Mouse (Mus musculus) brown adipose tissue, adult 24 weeks (tissue): ENCODE results near the gene Mafb. TPM values are rescaled to one million over a fixed set of nuclear protein-coding genes. Genes with fewer than 3 reads are reported as not detected.

Experiments
- H3K27ac ChIP-seq: fragments of 200-500 bp; replicated peaks from 2 replicates; pipeline ENCODE4 v1.5.1; 2012; ENCODE audit warnings: low read depth, mild to moderate bottlenecking, low read length
- H3K4me1 ChIP-seq: fragments of 200-500 bp; 2 replicates; pipeline ENCODE4 v1.6.1; 2012; ENCODE audit warnings: low read length, mixed read lengths; ENCODE audit not compliant: control insufficient read depth, insufficient read depth, insufficient read length
- H3K4me3 ChIP-seq: fragments of 200-500 bp; 2 replicates; pipeline ENCODE4 v1.5.1; 2012; ENCODE audit warnings: low read depth, mild to moderate bottlenecking, low read length, moderate library complexity; ENCODE audit not compliant: insufficient read depth
- polyA plus RNA-seq: library from polyadenylated mRNA; stranded (reverse); fragments of >200 nt; gene quantifications from 2 replicates; pipeline ENCODE4 v1.2.4, GENCODE M21; 2012; ENCODE audit not compliant: missing spikeins, insufficient read depth, insufficient read length

Mafb gene
- polyA plus RNA-seq, result 6.1 and 9.8 TPM in 2 replicates

DNA sequence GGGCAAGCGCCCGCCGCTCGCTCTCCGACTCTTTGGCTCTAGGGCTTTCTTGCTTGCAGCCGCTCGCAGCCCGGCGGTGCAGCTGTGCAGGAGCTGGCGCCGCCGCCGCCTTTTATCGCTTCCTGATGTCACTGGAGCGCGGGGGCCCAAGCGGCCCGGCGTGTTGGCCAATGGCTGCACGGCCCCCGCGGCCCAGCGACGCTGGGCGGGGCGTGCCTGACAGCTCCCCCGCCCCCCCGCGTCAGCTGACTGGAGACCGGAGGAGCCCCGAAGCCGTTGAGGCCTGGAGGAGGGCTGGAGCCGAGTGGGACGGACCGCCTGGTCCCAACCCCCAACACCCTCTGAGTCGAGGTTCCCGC, at the start of gene Mafb:
Gene Mafb (minus strand): TSS at position 86 of the 359 bp plus-strand sequence.
- Histone ChIP-seq H3K27ac (peak within 1 kb of the TSS; percentile 90), H3K4me3 (peak within 1 kb of the TSS; percentile 80), H3K4me1 (peaks cover 3% of the 10 kb centered on the region; the same call in 1 of the 2 replicates)

DNA sequence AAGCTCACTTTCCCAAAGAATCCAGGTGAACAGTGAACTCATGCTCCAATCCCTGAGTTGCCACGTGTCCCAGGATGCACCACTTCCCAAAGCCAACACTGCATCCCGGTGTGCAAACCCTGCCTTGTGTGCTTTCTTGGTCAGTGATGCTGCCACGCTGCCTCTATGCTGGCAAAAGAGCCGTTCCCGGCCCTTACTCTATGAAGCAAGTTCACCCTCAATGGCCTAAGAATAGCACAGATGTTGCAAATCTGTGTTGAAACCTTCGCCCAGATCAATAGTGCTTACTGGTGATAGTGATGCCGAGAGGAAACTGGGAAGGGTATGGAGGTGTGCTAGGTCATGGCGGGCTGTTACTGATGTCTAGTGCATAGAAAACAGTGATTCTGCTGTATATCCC, 48.3 kb upstream of the Mafb start:
- no peak overlapping the region for H3K4me3 ChIP-seq

DNA sequence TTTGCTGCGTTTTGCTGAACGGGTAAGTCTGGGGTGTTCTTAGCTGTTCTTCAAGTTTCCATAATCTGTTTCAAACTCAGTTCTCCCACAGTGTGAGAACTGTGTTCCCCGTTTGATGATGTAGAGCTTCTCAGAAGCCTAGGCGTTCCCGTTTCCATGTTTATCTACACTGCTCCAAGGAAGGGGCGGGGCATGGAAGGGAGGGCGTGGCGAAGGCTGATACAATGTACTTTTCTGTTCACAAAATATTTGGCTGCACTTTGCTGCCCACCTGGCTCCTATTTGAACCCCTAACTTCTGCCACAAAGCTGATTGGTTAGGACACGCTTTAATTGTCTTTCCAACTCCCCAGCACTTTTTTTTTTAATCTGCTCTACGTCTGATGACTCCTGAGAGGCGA, 47.9 kb upstream of the Mafb start:
- H3K4me3 ChIP-seq, result no peak overlapping the region
- no peak overlapping the region for H3K27ac ChIP-seq
- H3K4me1 ChIP-seq, result no peaks in the 10 kb centered on the region

More for the DNA sequence above, 48.3 kb upstream of the Mafb start:
- H3K4me1 ChIP-seq, result no peaks in the 10 kb centered on the region
- H3K27ac ChIP-seq, result no peak overlapping the region

DNA sequence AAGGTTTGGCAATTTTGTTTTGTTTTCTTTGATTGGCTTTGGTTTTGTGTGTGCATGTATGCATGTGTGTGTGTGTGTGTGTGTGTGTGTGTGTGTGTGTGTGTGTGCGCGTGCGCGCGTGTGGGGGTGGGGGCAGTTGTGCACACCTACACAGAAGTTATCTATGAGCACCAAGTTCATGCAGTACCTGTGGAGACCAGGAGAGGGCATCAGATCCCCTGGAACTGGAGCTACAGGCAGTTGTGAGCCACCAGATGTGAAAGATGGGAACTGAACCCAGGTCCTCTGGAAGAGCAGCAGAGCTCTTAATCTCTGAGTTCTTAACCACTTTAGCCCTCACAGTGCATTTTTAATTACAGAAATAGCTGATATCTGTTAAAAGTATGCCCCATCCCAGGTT, 47.1 kb upstream of the Mafb start:
- H3K4me3 ChIP-seq, result no peak overlapping the region
- H3K4me1 ChIP-seq, result no peaks in the 10 kb centered on the region
- H3K27ac ChIP-seq, result no peak overlapping the region

DNA sequence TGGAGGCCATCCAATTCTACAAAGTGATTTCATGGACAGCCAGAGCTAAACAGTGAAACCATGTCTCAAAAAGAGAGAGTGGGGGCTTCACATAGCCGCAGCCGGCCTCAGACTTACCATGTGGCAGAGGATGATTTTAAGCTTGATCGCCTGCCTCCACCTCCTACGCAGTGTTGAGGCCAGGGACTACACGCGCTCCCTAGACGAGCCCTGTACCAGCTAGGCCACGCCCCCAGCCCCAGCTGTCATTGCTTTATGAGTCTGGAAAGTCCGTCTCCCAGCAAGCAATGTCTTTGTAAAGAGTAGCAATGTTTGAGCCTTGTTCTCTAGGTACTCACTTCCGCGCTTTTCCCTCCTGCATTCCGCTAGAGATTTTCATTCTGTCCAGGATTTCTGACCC, 46.2 kb upstream of the Mafb start:
- H3K27ac ChIP-seq, result no peak overlapping the region
- no peak overlapping the region for H3K4me3 ChIP-seq
- H3K4me1 ChIP-seq, result no peaks in the 10 kb centered on the region

DNA sequence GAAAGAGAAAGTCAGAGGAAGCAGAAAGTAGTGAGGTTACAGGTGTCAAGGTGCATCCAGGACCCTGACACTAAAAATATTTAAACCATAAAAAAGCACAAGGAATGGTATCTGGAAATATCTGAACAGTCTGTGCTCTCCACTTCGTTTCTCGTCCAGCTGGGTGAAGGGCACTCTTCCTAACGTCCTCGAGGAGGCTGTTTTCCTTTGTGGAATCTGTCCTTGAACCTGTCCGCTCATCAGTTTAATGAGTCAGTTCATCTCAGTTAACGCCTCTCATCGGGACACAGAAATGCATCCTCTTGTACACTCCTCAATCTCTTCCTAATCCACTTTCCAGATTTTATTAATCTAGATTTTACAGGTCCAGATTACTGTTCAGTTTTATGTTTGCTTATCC, 44.6 kb upstream of the Mafb start:
- H3K4me3 ChIP-seq, result no peak overlapping the region

DNA sequence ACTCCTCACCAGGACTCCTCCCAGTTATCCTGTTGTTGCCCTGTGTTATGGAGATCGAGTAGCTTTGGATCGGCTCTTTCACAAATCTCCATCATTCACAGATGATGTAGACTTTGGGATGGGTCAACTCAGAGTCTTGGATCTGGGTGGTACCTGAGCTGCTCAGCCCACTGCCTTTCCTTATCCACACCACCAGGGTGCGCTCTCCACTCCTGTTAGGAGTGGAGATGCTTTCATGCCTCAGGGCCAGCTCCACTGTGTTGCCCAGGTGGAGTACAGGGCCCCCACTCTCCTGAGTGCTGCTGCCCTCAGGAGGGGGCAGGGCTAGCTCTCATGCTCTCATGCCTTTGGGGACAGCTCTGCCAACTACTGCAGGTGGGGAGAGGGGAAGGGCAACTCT, 40.9 kb upstream of the Mafb start:
- Histone ChIP-seq H3K4me3 (no peak overlapping the region), H3K4me1 (no peaks in the 10 kb centered on the region), H3K27ac (no peak overlapping the region)

More for the DNA sequence above, 44.6 kb upstream of the Mafb start:
- no peak overlapping the region for H3K27ac ChIP-seq
- no peaks in the 10 kb centered on the region for H3K4me1 ChIP-seq

DNA sequence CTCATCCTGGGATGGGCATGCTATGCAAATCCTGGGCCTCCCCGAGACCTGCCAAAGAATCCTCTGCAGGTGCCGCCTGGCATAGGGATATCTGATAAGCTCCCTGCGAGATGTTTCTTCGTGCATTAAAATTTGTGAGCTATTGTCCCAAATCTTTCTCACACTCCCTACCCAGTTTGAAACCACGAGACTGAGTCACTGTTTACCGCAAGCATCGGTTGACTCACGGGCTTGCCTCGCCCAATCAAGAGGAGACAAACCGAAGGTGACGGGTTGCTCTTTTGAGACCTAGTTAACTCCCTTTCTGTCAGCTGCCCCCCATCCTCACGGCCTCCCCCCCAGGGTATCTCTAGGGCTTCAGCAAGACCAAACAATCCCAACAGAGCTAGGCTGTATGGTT, 30.9 kb upstream of the Mafb start:
- H3K4me1 ChIP-seq, result no peaks in the 10 kb centered on the region
- H3K27ac ChIP-seq, result no peak overlapping the region
- no peak overlapping the region for H3K4me3 ChIP-seq

DNA sequence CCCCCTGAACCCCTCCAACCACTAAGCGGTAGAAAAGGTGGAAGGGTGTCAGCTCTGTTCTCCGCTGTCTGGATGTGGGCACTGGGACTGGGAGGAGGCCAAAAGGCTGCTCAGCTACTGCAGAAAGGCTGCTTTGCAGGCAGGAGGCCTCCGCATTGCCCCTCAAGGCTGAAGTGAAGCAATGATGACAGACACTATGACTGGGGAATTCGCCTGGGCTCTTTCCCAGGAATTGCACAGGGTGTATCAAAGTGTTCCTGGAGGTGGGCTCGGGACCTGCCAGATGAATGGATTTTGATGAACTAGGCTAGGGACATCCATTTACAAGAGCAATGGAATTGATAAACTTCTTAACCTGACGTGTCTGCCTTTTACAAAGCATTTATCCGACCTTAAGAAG, 27.9 kb upstream of the Mafb start:
- H3K4me3 ChIP-seq, result no peak overlapping the region
- no peaks in the 10 kb centered on the region for H3K4me1 ChIP-seq
- H3K27ac ChIP-seq, result no peak overlapping the region

DNA sequence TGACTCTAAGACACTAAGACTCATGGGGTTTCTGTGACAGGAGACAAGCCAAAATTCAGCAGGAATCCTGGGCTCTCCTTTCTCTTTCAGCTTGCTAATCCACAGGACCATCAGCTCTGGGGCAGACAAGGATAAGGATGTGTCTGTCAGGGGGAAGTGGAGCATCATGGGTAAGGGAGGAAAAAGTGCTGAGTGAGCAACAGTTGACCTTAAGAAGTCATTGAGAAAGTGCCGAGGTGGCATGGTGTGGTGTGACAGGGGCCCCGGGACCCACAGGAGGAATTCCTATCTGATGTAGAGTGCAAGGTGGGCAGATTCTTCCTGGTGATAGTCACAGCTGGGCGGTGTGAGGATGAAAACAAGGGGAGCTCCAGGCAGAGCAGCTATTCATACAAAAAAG, 25.8 kb upstream of the Mafb start:
- Histone ChIP-seq H3K4me3 (no peak overlapping the region), H3K4me1 (no peaks in the 10 kb centered on the region), H3K27ac (no peak overlapping the region)

DNA sequence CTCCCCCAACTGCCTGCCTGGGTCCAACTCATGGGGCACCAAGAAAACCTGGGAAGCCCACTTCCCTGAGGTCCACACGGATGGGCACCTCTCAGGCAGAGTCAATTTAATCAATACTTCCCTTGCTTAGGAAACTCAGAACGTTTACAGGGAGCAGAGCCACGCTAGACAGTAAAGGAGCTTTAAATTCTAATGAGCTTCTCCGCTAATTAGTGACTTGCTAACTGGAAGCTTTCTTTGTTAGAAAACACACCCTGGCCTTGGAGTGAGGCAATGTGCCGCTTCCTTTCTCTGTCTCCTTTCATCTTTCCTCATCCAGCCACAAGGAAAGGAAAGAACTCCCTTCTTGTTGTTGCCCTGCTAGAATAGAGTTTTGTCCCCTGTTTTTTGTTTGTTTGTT, 21.7 kb upstream of the Mafb start:
- Histone ChIP-seq H3K4me3 (no peak overlapping the region), H3K4me1 (no peaks in the 10 kb centered on the region), H3K27ac (no peak overlapping the region)

DNA sequence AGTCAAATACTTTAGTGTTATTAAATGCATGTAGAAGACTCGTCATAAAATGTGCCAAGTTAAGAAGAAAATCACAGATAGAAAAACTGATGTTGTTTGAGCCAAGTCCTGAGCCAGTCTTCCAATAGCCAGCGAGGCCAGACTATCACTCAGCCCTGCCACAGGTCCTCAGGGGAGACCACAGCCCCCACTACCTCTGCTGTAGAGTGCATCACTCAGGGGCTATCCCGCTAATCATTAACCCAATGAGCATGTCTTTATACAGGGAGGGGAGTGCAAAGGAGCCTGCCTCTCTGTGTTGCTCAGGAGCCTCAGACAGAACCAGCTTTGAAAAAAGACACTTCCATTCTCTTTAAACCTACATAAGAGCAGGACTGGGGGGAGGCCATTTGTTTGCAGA, 16.6 kb upstream of the Mafb start:
- H3K4me3 ChIP-seq, result no peak overlapping the region
- H3K27ac ChIP-seq, result no peak overlapping the region
- no peaks in the 10 kb centered on the region for H3K4me1 ChIP-seq

DNA sequence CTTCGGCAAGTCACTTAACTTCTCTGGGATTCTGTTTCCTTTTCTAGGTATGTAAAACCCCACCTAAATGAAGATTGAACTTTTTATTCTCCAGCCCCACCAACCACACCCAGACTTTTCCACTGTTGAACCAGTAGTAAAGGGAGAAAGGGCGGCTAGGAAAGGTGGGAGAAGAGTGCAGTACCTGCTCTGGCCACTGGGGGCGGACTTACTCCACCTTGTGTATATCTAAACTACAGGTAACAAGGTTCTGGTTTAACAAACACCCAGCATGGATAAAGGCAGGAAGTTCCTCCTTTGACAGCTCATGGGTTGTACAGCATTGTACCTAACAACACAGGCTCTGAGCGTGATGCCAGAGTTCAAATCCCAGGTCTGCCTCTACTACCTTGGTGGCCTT, 11.4 kb upstream of the Mafb start:
- Histone ChIP-seq H3K27ac (no peak overlapping the region), H3K4me3 (no peak overlapping the region), H3K4me1 (no peaks in the 10 kb centered on the region)

DNA sequence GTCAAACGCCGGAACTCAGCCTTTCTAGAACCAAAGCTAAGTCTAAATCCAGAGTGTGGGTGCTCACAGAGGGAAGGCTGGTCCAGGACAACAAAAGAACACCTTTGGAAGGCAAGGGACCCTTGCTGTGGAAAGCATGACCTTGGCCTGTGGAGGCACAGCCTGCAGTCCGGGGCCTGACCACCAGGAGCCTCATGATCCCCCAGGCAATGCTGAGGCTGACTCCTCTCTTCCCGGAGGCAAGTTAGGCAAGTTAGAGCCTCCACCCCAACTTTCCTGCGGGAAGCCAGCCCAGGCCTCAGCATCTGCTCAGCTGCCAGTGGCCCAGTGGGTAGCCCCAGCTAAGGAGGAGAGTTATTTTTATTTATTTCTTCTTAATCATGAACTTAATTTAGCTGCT, 9.4 kb upstream of the Mafb start:
- Histone ChIP-seq H3K27ac (no peak overlapping the region), H3K4me3 (no peak overlapping the region), H3K4me1 (no peaks in the 10 kb centered on the region)

DNA sequence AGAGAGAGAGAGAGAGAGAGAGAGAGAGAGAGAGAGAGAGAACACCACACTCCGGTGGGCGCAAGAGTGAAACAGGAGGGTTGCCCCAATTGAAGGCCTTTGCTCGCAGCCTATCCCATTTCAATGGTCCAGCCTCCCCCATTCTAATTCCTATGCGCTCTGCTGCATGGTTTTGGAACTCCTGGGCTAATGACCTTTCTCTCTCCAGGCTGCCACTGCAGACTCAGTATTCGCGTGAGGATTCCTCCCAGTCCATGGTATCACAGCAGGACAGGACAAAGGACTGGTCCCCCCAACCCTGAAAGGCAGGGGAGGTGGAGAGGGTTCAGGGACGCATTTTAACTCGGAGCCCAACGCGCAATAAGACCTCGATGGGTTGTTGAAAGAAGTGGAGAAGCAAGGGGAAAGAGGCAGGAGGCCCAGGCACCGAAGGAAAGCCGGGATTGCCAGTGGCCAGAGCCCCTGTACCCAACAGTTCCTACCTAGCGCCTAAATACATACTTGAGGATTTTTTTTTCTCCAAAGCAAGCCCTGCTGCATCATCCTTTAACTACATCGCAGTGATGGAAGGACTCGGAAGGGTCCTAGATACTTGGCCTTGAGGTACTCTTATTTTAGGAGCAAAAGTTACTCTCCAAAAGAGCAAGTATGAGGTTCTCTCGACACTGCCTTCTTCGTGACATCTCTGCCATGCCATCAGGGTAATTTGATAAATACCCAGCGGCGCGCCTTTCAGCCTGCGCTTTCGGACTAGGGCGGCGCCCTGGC, 3.0 kb upstream of the Mafb start:
- Histone ChIP-seq H3K4me1 (no peaks in the 10 kb centered on the region), H3K4me3 (no peak overlapping the region), H3K27ac (no peak overlapping the region)
